Mouse (Mus musculus): Measurements from ENCODE around the gene Zfp422. TPM values are rescaled to one million over a fixed set of nuclear protein-coding genes. Genes with fewer than 3 reads are reported as not detected.

Gene Zfp422
- polyA plus RNA-seq, 1 experiment from 2014 or later = 138 TPM

- H3K4me2 ChIP-seq (replicated peaks) = no peak overlapping the region
- peaks cover 3% of the 10 kb centered on the region; the same call in 1 of the 2 replicates for H3K27me3 ChIP-seq
- H3K9ac ChIP-seq = no peak overlapping the region
- no peaks in the 10 kb centered on the region for H3K36me3 ChIP-seq
- H3K9me3 ChIP-seq (replicated peaks) = no peaks in the 10 kb centered on the region
- H3K4me3 ChIP-seq (replicated peaks) = no peak overlapping the region
- no peak overlapping the region for H3K27ac ChIP-seq (replicated peaks)
- WGBS = 78% methylated on average over 12 of the region's 12 CpGs
- peaks cover 7% of the 10 kb centered on the region; the same call in 1 of the 2 replicates for H3K4me1 ChIP-seq
- no peak for ATAC-seq (ENCODE audit: insufficient number of reproducible peaks, low FRiP score, low TSS enrichment, low read depth)
These were observed 19.0 kb upstream of the Zfp422 start for GRCm38 (mm10) chr6:116647763-116648162.

GRCm38 (mm10) chr6:116644335-116644734 lies 15.5 kb upstream of the Zfp422 start:
- WGBS = 44% methylated on average over 3 of the region's 3 CpGs
- Histone ChIP-seq H3K9me3 (replicated peaks) (no peaks in the 10 kb centered on the region), H3K4me2 (replicated peaks) (no peak overlapping the region), H3K4me1 (peaks cover 7% of the 10 kb centered on the region; the same call in 1 of the 2 replicates), H3K9ac (no peak overlapping the region), H3K4me3 (replicated peaks) (no peak overlapping the region), H3K36me3 (no peaks in the 10 kb centered on the region), H3K27me3 (peaks cover 3% of the 10 kb centered on the region; the same call in 1 of the 2 replicates), H3K27ac (replicated peaks) (peak overlapping the region; percentile 22; the same call in 1 of the 2 replicates)
- ATAC-seq (ENCODE audit: insufficient number of reproducible peaks, low FRiP score, low TSS enrichment, low read depth) = peak; percentile 35; the same call in 1 of the 2 replicates

GRCm38 (mm10) chr6:116643881-116644280 lies 15.1 kb upstream of the Zfp422 start:
- H3K4me3 ChIP-seq (replicated peaks) = no peak overlapping the region
- H3K9me3 ChIP-seq (replicated peaks) = no peaks in the 10 kb centered on the region
- no peak for ATAC-seq (ENCODE audit: insufficient number of reproducible peaks, low FRiP score, low TSS enrichment, low read depth)
- H3K27me3 ChIP-seq = peaks cover 3% of the 10 kb centered on the region; the same call in 1 of the 2 replicates
- H3K9ac ChIP-seq = no peak overlapping the region
- H3K36me3 ChIP-seq = no peaks in the 10 kb centered on the region
- H3K4me2 ChIP-seq (replicated peaks) = no peak overlapping the region
- WGBS = 61% methylated on average over 4 of the region's 4 CpGs
- no peak overlapping the region; the same call in 1 of the 2 replicates for H3K27ac ChIP-seq (replicated peaks)
- peaks cover 7% of the 10 kb centered on the region; the same call in 1 of the 2 replicates for H3K4me1 ChIP-seq

- H3K27me3 ChIP-seq = peaks cover 3% of the 10 kb centered on the region; the same call in 1 of the 2 replicates
- H3K4me3 ChIP-seq (replicated peaks) = no peak overlapping the region
- H3K9ac ChIP-seq = no peak overlapping the region
- H3K27ac ChIP-seq (replicated peaks) = no peak overlapping the region
- 45% methylated on average over 11 of the region's 11 CpGs for WGBS
- H3K4me2 ChIP-seq (replicated peaks) = no peak overlapping the region
- no peaks in the 10 kb centered on the region for H3K36me3 ChIP-seq
- no peaks in the 10 kb centered on the region for H3K9me3 ChIP-seq (replicated peaks)
- ATAC-seq (ENCODE audit: insufficient number of reproducible peaks, low FRiP score, low TSS enrichment, low read depth) = no peak
- H3K4me1 ChIP-seq = peaks cover 7% of the 10 kb centered on the region; the same call in 1 of the 2 replicates
These were observed 14.1 kb upstream of the Zfp422 start for GRCm38 (mm10) chr6:116642942-116643341.

- no peak overlapping the region for H3K4me2 ChIP-seq (replicated peaks)
- ATAC-seq (ENCODE audit: insufficient number of reproducible peaks, low FRiP score, low TSS enrichment, low read depth) = no peak
- no peak overlapping the region for H3K4me3 ChIP-seq (replicated peaks)
- WGBS = 72% methylated on average over 2 of the region's 2 CpGs
- no peaks in the 10 kb centered on the region for H3K27me3 ChIP-seq
- H3K9ac ChIP-seq = no peak overlapping the region
- no peaks in the 10 kb centered on the region for H3K9me3 ChIP-seq (replicated peaks)
- no peaks in the 10 kb centered on the region for H3K36me3 ChIP-seq
- H3K4me1 ChIP-seq = peaks cover 13% of the 10 kb centered on the region
- no peak overlapping the region for H3K27ac ChIP-seq (replicated peaks)
These were observed 10.9 kb upstream of the Zfp422 start for GRCm38 (mm10) chr6:116639663-116640062.

- H3K27me3 ChIP-seq = no peaks in the 10 kb centered on the region
- no peak overlapping the region for H3K4me3 ChIP-seq (replicated peaks)
- no peaks in the 10 kb centered on the region for H3K36me3 ChIP-seq
- 83% methylated on average over 2 of the region's 2 CpGs for whole genome bisulfite sequencing
- H3K4me1 ChIP-seq = peaks cover 13% of the 10 kb centered on the region
- no peak overlapping the region for H3K27ac ChIP-seq (replicated peaks)
- H3K9ac ChIP-seq = no peak overlapping the region
- ATAC-seq (ENCODE audit: insufficient number of reproducible peaks, low FRiP score, low TSS enrichment, low read depth) = no peak
- no peak overlapping the region for H3K4me2 ChIP-seq (replicated peaks)
- no peaks in the 10 kb centered on the region for H3K9me3 ChIP-seq (replicated peaks)
These were observed 10.1 kb upstream of the Zfp422 start for GRCm38 (mm10) chr6:116638871-116639270.

- no peak for ATAC-seq (ENCODE audit: insufficient number of reproducible peaks, low FRiP score, low TSS enrichment, low read depth)
- Histone ChIP-seq H3K4me3 (replicated peaks) (no peak overlapping the region), H3K27ac (replicated peaks) (no peak overlapping the region), H3K27me3 (no peaks in the 10 kb centered on the region), H3K4me2 (replicated peaks) (no peak overlapping the region), H3K9ac (no peak overlapping the region), H3K36me3 (no peaks in the 10 kb centered on the region), H3K4me1 (peaks cover 6% of the 10 kb centered on the region; the same call in 1 of the 2 replicates), H3K9me3 (replicated peaks) (no peaks in the 10 kb centered on the region)
- 84% methylated on average over 5 of the region's 5 CpGs for WGBS
These were observed 8.7 kb upstream of the Zfp422 start for GRCm38 (mm10) chr6:116637496-116637895.

- Histone ChIP-seq H3K4me2 (replicated peaks) (no peak overlapping the region), H3K27ac (replicated peaks) (no peak overlapping the region; the same call in 1 of the 2 replicates), H3K4me1 (peaks cover 6% of the 10 kb centered on the region; the same call in 1 of the 2 replicates), H3K9me3 (replicated peaks) (no peaks in the 10 kb centered on the region), H3K27me3 (no peaks in the 10 kb centered on the region), H3K36me3 (no peaks in the 10 kb centered on the region), H3K4me3 (replicated peaks) (no peak overlapping the region), H3K9ac (no peak overlapping the region)
- WGBS = 46% methylated on average over 9 of the region's 9 CpGs
- ATAC-seq (ENCODE audit: insufficient number of reproducible peaks, low FRiP score, low TSS enrichment, low read depth) = no peak
These were observed 7.9 kb upstream of the Zfp422 start for GRCm38 (mm10) chr6:116636581-116637235.

- no peaks in the 10 kb centered on the region for H3K36me3 ChIP-seq
These were observed 6.7 kb upstream of the Zfp422 start for GRCm38 (mm10) chr6:116635251-116636180.

GRCm38 (mm10) chr6:116633741-116634695 lies 5.2 kb upstream of the Zfp422 start:
- no peak overlapping the region for H3K27ac ChIP-seq (replicated peaks)

More at GRCm38 (mm10) chr6:116635251-116636180, 6.7 kb upstream of the Zfp422 start:
- Histone ChIP-seq H3K4me1 (peaks cover 6% of the 10 kb centered on the region; the same call in 1 of the 2 replicates), H3K4me2 (replicated peaks) (no peak overlapping the region), H3K9me3 (replicated peaks) (no peaks in the 10 kb centered on the region), H3K27ac (replicated peaks) (peak overlapping the region; percentile 25; the same call in 1 of the 2 replicates), H3K27me3 (no peaks in the 10 kb centered on the region), H3K4me3 (replicated peaks) (no peak overlapping the region), H3K9ac (no peak overlapping the region)
- 50% methylated on average over 10 of the region's 10 CpGs for WGBS
- ATAC-seq (ENCODE audit: insufficient number of reproducible peaks, low FRiP score, low TSS enrichment, low read depth) = peak; percentile 49

More at GRCm38 (mm10) chr6:116633741-116634695, 5.2 kb upstream of the Zfp422 start:
- H3K4me1 ChIP-seq = peaks cover 6% of the 10 kb centered on the region; the same call in 1 of the 2 replicates
- no peak overlapping the region for H3K4me3 ChIP-seq (replicated peaks)
- WGBS = 85% methylated on average over 17 of the region's 17 CpGs
- no peak overlapping the region for H3K9ac ChIP-seq
- H3K9me3 ChIP-seq (replicated peaks) = no peaks in the 10 kb centered on the region
- H3K4me2 ChIP-seq (replicated peaks) = no peak overlapping the region
- ATAC-seq (ENCODE audit: insufficient number of reproducible peaks, low FRiP score, low TSS enrichment, low read depth) = no peak
- no peaks in the 10 kb centered on the region for H3K27me3 ChIP-seq
- no peaks in the 10 kb centered on the region for H3K36me3 ChIP-seq
